Mouse (Mus musculus): ENCODE results near the gene Anapc11.

- TF ChIP-seq EP300 (optimal IDR thresholded peaks at IDR 0.05): no peak
- no peak for TF ChIP-seq CTCF (IDR thresholded peaks at IDR 0.05; ENCODE audit: low read depth)
Observed at GRCm38 (mm10) chr11:120634810-120635209, 36.6 kb downstream of the Anapc11 start.
